Mouse (Mus musculus) liver, embryonic 15.5 days (tissue): ENCODE measurements at regions not wholly inside any gene's neighbourhood (a gene's known extent, or its start where the extent isn't known, plus 50 kb on each side); places are given as distances from the start of the nearest gene placed in this dataset.

Experiments
- ATAC-seq: fragments of 200-750 bp; cut with Nextera tagmentation; 2 replicates; pipeline ENCODE4 v1.8.0; 2017; ENCODE audit warnings: moderate number of reproducible peaks, mild to moderate bottlenecking, moderate library complexity; ENCODE audit not compliant: insufficient read depth
- H3K27ac ChIP-seq: fragments of 300-500 bp; sonication (generic); replicated peaks from 2 replicates; pipeline ENCODE4 v1.5.1; 2015; ENCODE audit warnings: mild to moderate bottlenecking, inconsistent platforms
- H3K27me3 ChIP-seq: fragments of 300-500 bp; sonication (generic); 2 replicates; pipeline ENCODE4 v1.6.1; 2015; ENCODE audit warnings: mild to moderate bottlenecking, inconsistent platforms
- H3K36me3 ChIP-seq: fragments of 300-500 bp; sonication (generic); replicated peaks from 2 replicates; pipeline ENCODE4 v1.6.1; 2015; ENCODE audit warnings: moderate library complexity, mild to moderate bottlenecking, inconsistent platforms
- H3K4me1 ChIP-seq: fragments of 300-500 bp; sonication (generic); replicated peaks from 2 replicates; pipeline ENCODE4 v1.6.1; 2015; ENCODE audit warnings: inconsistent platforms
- H3K4me2 ChIP-seq: fragments of 300-500 bp; sonication (generic); 2 replicates; pipeline ENCODE4 v1.6.1; 2015; ENCODE audit warnings: moderate library complexity, mild to moderate bottlenecking, inconsistent platforms
- H3K4me3 ChIP-seq: fragments of 300-500 bp; sonication (generic); replicated peaks from 2 replicates; pipeline ENCODE4 v1.5.1; 2015; ENCODE audit warnings: mild to moderate bottlenecking, inconsistent platforms
- H3K9ac ChIP-seq: fragments of 300-500 bp; sonication (generic); 2 replicates; pipeline ENCODE4 v1.6.1; 2015; ENCODE audit warnings: moderate library complexity, mild to moderate bottlenecking, inconsistent platforms
- H3K9me3 ChIP-seq: fragments of 300-500 bp; sonication (generic); replicated peaks from 2 replicates; pipeline ENCODE4 v1.6.1; 2016; ENCODE audit warnings: inconsistent platforms
- WGBS: fragments of 180-500 bp; shearing (Covaris S2); methylation state at CpG from one replicate; pipeline ENCODE4 v1.1.7; 2015; ENCODE audit warnings: mixed read lengths; ENCODE audit not compliant: insufficient replicate concordance; 5-methylcytosine and 5-hydroxymethylcytosine counted together

- H3K4me3 ChIP-seq = no peak overlapping the region
- no peaks in the 10 kb centered on the region for H3K36me3 ChIP-seq
- ATAC-seq = no peak
- H3K9me3 ChIP-seq = no peaks in the 10 kb centered on the region
- H3K9ac ChIP-seq = no peak overlapping the region
- H3K4me2 ChIP-seq = no peak overlapping the region
- H3K27ac ChIP-seq = no peak overlapping the region
- no peaks in the 10 kb centered on the region for H3K4me1 ChIP-seq
- no peaks in the 10 kb centered on the region for H3K27me3 ChIP-seq
- 73% methylated on average over 8 of the region's 8 CpGs for whole genome bisulfite sequencing
Measured at GRCm38 (mm10) chr11:110657854-110658253, 258.9 kb downstream of the Map2k6 start.

- no peak overlapping the region for H3K27ac ChIP-seq
- no peak overlapping the region for H3K9ac ChIP-seq
- H3K4me2 ChIP-seq = no peak overlapping the region
- H3K36me3 ChIP-seq = no peaks in the 10 kb centered on the region
- no peaks in the 10 kb centered on the region for H3K27me3 ChIP-seq
- ATAC-seq = no peak
- no peaks in the 10 kb centered on the region for H3K9me3 ChIP-seq
- 72% methylated on average over 12 of the region's 12 CpGs for WGBS
- H3K4me1 ChIP-seq = no peaks in the 10 kb centered on the region
- no peak overlapping the region for H3K4me3 ChIP-seq
Measured at GRCm38 (mm10) chr11:110670626-110671508, 271.9 kb downstream of the Map2k6 start.

- Histone ChIP-seq H3K9me3 (no peaks in the 10 kb centered on the region), H3K27me3 (no peaks in the 10 kb centered on the region), H3K4me2 (no peak overlapping the region), H3K4me3 (no peak overlapping the region), H3K27ac (no peak overlapping the region), H3K4me1 (no peaks in the 10 kb centered on the region), H3K9ac (no peak overlapping the region), H3K36me3 (no peaks in the 10 kb centered on the region)
- WGBS = 38% methylated on average over 1 of the region's 1 CpGs
- no peak for ATAC-seq
Measured at GRCm38 (mm10) chr11:110672941-110673340, 274.0 kb downstream of the Map2k6 start.

GRCm38 (mm10) chr11:110692824-110693223 is 275.0 kb upstream of the Kcnj16 start:
- 56% methylated on average over 4 of the region's 4 CpGs for WGBS

GRCm38 (mm10) chr11:110697067-110697466 is 270.8 kb upstream of the Kcnj16 start:
- H3K36me3 ChIP-seq = no peaks in the 10 kb centered on the region
- H3K27ac ChIP-seq = no peak overlapping the region
- 44% methylated on average over 6 of the region's 6 CpGs for WGBS
- no peaks in the 10 kb centered on the region for H3K27me3 ChIP-seq
- H3K4me1 ChIP-seq = no peaks in the 10 kb centered on the region
- no peaks in the 10 kb centered on the region for H3K9me3 ChIP-seq
- H3K9ac ChIP-seq = no peak overlapping the region
- H3K4me2 ChIP-seq = no peak overlapping the region
- no peak for ATAC-seq
- H3K4me3 ChIP-seq = no peak overlapping the region

More at GRCm38 (mm10) chr11:110692824-110693223, 275.0 kb upstream of the Kcnj16 start:
- H3K9ac ChIP-seq = no peak overlapping the region
- no peak overlapping the region for H3K4me2 ChIP-seq
- no peaks in the 10 kb centered on the region for H3K4me1 ChIP-seq
- no peak overlapping the region for H3K4me3 ChIP-seq
- H3K36me3 ChIP-seq = no peaks in the 10 kb centered on the region
- H3K27ac ChIP-seq = no peak overlapping the region
- ATAC-seq = no peak
- H3K9me3 ChIP-seq = no peaks in the 10 kb centered on the region
- H3K27me3 ChIP-seq = no peaks in the 10 kb centered on the region

- Histone ChIP-seq H3K27me3 (no peaks in the 10 kb centered on the region), H3K4me1 (no peaks in the 10 kb centered on the region), H3K4me2 (no peak overlapping the region), H3K9me3 (no peaks in the 10 kb centered on the region), H3K36me3 (no peaks in the 10 kb centered on the region), H3K9ac (no peak overlapping the region), H3K27ac (no peak overlapping the region), H3K4me3 (no peak overlapping the region)
- no peak for ATAC-seq
- WGBS = 45% methylated on average over 5 of the region's 5 CpGs
Measured at GRCm38 (mm10) chr11:110698342-110698741, 269.5 kb upstream of the Kcnj16 start.

- no peaks in the 10 kb centered on the region for H3K9me3 ChIP-seq
- no peak overlapping the region for H3K4me2 ChIP-seq
- H3K4me3 ChIP-seq = no peak overlapping the region
- WGBS = 52% methylated on average over 2 of the region's 2 CpGs
- H3K4me1 ChIP-seq = no peaks in the 10 kb centered on the region
- no peak for ATAC-seq
- no peak overlapping the region for H3K27ac ChIP-seq
- H3K27me3 ChIP-seq = no peaks in the 10 kb centered on the region
- H3K9ac ChIP-seq = no peak overlapping the region
- H3K36me3 ChIP-seq = no peaks in the 10 kb centered on the region
Measured at GRCm38 (mm10) chr11:110700976-110701375, 266.9 kb upstream of the Kcnj16 start.

- no peak overlapping the region for H3K4me3 ChIP-seq
- H3K9me3 ChIP-seq = no peaks in the 10 kb centered on the region
- H3K27ac ChIP-seq = no peak overlapping the region
- no peak overlapping the region for H3K9ac ChIP-seq
- no peaks in the 10 kb centered on the region for H3K36me3 ChIP-seq
- ATAC-seq = peak; percentile 37; the same call in 1 of the 2 replicates
- 61% methylated on average over 5 of the region's 5 CpGs for WGBS
- no peaks in the 10 kb centered on the region for H3K4me1 ChIP-seq
- H3K27me3 ChIP-seq = no peaks in the 10 kb centered on the region
- no peak overlapping the region for H3K4me2 ChIP-seq
Measured at GRCm38 (mm10) chr11:110702119-110702518, 265.7 kb upstream of the Kcnj16 start.

GRCm38 (mm10) chr11:110703511-110703910 is 264.3 kb upstream of the Kcnj16 start:
- Histone ChIP-seq H3K27me3 (no peaks in the 10 kb centered on the region), H3K36me3 (no peaks in the 10 kb centered on the region), H3K9me3 (no peaks in the 10 kb centered on the region), H3K4me3 (no peak overlapping the region), H3K4me2 (no peak overlapping the region), H3K4me1 (no peaks in the 10 kb centered on the region), H3K9ac (no peak overlapping the region), H3K27ac (no peak overlapping the region)
- no peak for ATAC-seq
- WGBS = 64% methylated on average over 2 of the region's 2 CpGs

- no peaks in the 10 kb centered on the region for H3K4me1 ChIP-seq
- H3K4me2 ChIP-seq = no peak overlapping the region
- no peak overlapping the region for H3K4me3 ChIP-seq
- no peaks in the 10 kb centered on the region for H3K27me3 ChIP-seq
- no peaks in the 10 kb centered on the region for H3K9me3 ChIP-seq
- H3K9ac ChIP-seq = no peak overlapping the region
- no peak overlapping the region for H3K27ac ChIP-seq
- no peaks in the 10 kb centered on the region for H3K36me3 ChIP-seq
- ATAC-seq = no peak
- WGBS = 51% methylated on average over 4 of the region's 4 CpGs
Measured at GRCm38 (mm10) chr11:110707328-110707727, 260.5 kb upstream of the Kcnj16 start.

- Histone ChIP-seq H3K36me3 (no peaks in the 10 kb centered on the region), H3K27ac (no peak overlapping the region), H3K9me3 (no peaks in the 10 kb centered on the region), H3K4me3 (no peak overlapping the region), H3K27me3 (no peaks in the 10 kb centered on the region), H3K4me1 (no peaks in the 10 kb centered on the region), H3K9ac (no peak overlapping the region), H3K4me2 (no peak overlapping the region)
- no peak for ATAC-seq
- WGBS = 58% methylated on average over 2 of the region's 2 CpGs
Measured at GRCm38 (mm10) chr11:110715300-110715699, 252.5 kb upstream of the Kcnj16 start.

GRCm38 (mm10) chr11:110716369-110716768 is 251.5 kb upstream of the Kcnj16 start:
- Histone ChIP-seq H3K4me2 (no peak overlapping the region), H3K36me3 (no peaks in the 10 kb centered on the region), H3K9me3 (no peaks in the 10 kb centered on the region), H3K27ac (no peak overlapping the region), H3K9ac (no peak overlapping the region), H3K4me3 (no peak overlapping the region), H3K27me3 (no peaks in the 10 kb centered on the region), H3K4me1 (no peaks in the 10 kb centered on the region)
- 6% methylated on average over 1 of the region's 1 CpGs for WGBS
- ATAC-seq = no peak
